Mouse (Mus musculus): ENCODE measurements at regions not wholly inside any gene's neighbourhood (a gene's known extent, or its start where the extent isn't known, plus 50 kb on each side); places are given as distances from the start of the nearest gene placed in this dataset.

DNA sequence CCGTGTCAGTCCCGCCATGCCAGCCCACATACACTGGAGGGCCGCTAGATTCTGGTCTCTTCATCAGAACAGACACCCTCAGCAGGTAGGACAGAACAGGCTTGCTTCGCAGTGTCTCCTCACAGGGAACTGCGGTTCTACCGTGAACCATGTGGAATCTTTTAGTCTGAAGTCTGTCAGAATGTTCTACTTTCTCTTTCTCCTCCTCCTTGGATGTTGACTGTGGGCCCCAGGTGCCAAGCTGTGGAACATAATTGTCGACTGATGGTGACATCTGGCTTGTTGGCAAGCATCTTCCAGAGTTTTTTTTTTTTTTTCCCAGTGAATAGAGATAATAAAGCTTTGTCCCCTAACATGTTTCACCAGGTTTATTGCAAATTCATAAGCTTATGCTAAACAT lies 91.3 kb upstream of the Cnr1 start:
- H3K36me3 ChIP-seq (ENCODE audit: control insufficient read depth, insufficient read depth, low read length), result no peaks in the 10 kb centered on the region
- H3K4me1 ChIP-seq (replicated peaks; ENCODE audit: control insufficient read depth, insufficient read depth), result no peaks in the 10 kb centered on the region
- no peak overlapping the region for H3K9ac ChIP-seq (ENCODE audit: low read length)
- ATAC-seq (ENCODE audit: low FRiP score, low TSS enrichment) (no peak), DNase-seq (ENCODE audit: low spot score) (no peak)
- no peak overlapping the region for H3K4me2 ChIP-seq (replicated peaks; ENCODE audit: low read depth)
- no peaks in the 10 kb centered on the region for H3K9me3 ChIP-seq (ENCODE audit: control insufficient read depth, low read length)
- no peak overlapping the region for H3K4me3 ChIP-seq (ENCODE audit: low read depth, low read length)
- H3K27me3 ChIP-seq (ENCODE audit: control insufficient read depth, insufficient read depth, low read length), result no peaks in the 10 kb centered on the region
- H3K27ac ChIP-seq (replicated peaks), result no peak overlapping the region
- TF ChIP-seq CTCF (IDR thresholded peaks at IDR 0.05; ENCODE audit: low read depth) (no peak), EP300 (optimal IDR thresholded peaks at IDR 0.05) (no peak)
- WGBS, result 77% methylated on average over 7 of the region's 7 CpGs

DNA sequence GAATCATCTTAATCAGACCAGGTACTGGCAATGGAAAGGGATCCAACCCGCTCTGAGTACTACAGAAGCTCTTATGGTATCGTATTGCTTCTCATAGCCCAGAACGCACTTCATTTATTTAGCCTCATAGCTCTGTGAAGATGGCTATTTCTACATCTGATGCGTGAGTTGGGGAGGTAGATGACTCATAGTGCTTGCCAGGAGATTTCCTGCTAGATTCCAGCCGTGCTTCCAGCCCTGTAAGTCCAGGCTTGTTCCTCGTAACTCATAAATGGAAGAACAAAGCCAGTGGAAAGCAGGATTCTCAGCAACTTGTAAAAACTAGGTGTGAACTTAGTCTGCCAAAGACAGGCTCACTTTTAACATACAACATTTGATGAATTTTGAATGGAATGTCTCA lies 86.0 kb upstream of the Cnr1 start:
- H3K9ac ChIP-seq (ENCODE audit: low read length), result no peak overlapping the region
- no peak overlapping the region for H3K4me2 ChIP-seq (replicated peaks; ENCODE audit: low read depth)
- H3K9me3 ChIP-seq (ENCODE audit: control insufficient read depth, low read length), result no peaks in the 10 kb centered on the region
- no peak for TF ChIP-seq EP300 (optimal IDR thresholded peaks at IDR 0.05)
- no peak for TF ChIP-seq CTCF (IDR thresholded peaks at IDR 0.05; ENCODE audit: low read depth)
- no peaks in the 10 kb centered on the region for H3K27me3 ChIP-seq (ENCODE audit: control insufficient read depth, insufficient read depth, low read length)
- H3K27ac ChIP-seq (replicated peaks), result no peak overlapping the region
- no peak overlapping the region for H3K4me3 ChIP-seq (ENCODE audit: low read depth, low read length)
- WGBS, result 71% methylated on average over 6 of the region's 6 CpGs
- H3K36me3 ChIP-seq (ENCODE audit: control insufficient read depth, insufficient read depth, low read length), result no peaks in the 10 kb centered on the region
- no peak for DNase-seq (ENCODE audit: low spot score)
- no peaks in the 10 kb centered on the region for H3K4me1 ChIP-seq (replicated peaks; ENCODE audit: control insufficient read depth, insufficient read depth)
- ATAC-seq (ENCODE audit: low FRiP score, low TSS enrichment), result no peak

- H3K4me3 ChIP-seq (ENCODE audit: low read depth, low read length), result no peak overlapping the region
- TF ChIP-seq CTCF (IDR thresholded peaks at IDR 0.05; ENCODE audit: low read depth), result no peak
- no peak for TF ChIP-seq EP300 (optimal IDR thresholded peaks at IDR 0.05)
- DNase-seq (ENCODE audit: low spot score), result no peak
- no peaks in the 10 kb centered on the region for H3K4me1 ChIP-seq (replicated peaks; ENCODE audit: control insufficient read depth, insufficient read depth)
- no peaks in the 10 kb centered on the region for H3K36me3 ChIP-seq (ENCODE audit: control insufficient read depth, insufficient read depth, low read length)
- no peaks in the 10 kb centered on the region for H3K27me3 ChIP-seq (ENCODE audit: control insufficient read depth, insufficient read depth, low read length)
- no peak for ATAC-seq (ENCODE audit: low FRiP score, low TSS enrichment)
- 0 out of 2 replicates have a peak overlapping the region, but pooled peaks have one; percentile 8 for H3K4me2 ChIP-seq (replicated peaks; ENCODE audit: low read depth)
- WGBS, result 56% methylated on average over 14 of the region's 14 CpGs
- no peak overlapping the region for H3K9ac ChIP-seq (ENCODE audit: low read length)
- no peaks in the 10 kb centered on the region for H3K9me3 ChIP-seq (ENCODE audit: control insufficient read depth, low read length)
- no peak overlapping the region for H3K27ac ChIP-seq (replicated peaks)
Observed at GRCm38 (mm10) chr4:33840119-33840518, 84.3 kb upstream of the Cnr1 start.

DNA sequence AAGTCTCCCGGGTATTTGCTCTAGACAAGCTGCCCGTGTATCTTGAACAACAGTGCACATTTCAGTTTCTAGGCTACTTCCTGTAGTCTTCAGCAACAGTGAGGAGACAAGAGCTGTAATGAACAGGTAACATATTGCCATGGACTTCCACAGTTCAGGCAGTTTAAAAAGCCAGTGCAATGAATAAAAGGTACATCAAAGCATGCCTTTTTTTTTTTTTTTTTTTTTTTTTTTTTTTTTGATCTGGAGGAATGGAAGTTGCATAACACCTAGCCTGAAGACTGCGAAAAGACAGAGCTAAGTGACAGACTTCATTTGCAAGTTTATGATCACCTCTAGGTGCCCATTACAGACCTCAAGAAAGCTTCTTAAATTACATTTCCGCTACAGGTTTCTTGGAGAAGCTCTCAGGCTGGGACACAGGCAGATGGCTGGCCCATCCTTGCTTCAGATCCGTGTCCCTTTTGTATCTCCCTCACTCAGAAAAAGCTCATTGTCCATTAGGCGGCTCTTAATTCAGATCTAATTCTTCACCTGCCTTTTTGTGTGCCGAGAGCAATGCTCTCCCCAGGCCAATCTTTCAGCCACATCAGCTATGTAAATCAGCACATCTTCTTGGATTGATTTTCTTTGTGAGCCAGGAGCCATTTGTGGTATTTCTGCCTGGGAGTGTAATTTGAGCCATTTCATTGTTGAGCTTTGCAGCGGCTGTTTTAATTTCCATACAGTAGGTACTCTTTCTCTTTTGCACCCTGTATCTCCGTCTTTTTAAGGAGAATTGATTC lies 78.6 kb upstream of the Cnr1 start:
- no peak for TF ChIP-seq EP300 (optimal IDR thresholded peaks at IDR 0.05)
- TF ChIP-seq CTCF (IDR thresholded peaks at IDR 0.05; ENCODE audit: low read depth), result no peak
- DNase-seq (ENCODE audit: low spot score) (no peak), ATAC-seq (ENCODE audit: low FRiP score, low TSS enrichment) (no peak)
- no peak overlapping the region for H3K4me2 ChIP-seq (replicated peaks; ENCODE audit: low read depth)
- no peak overlapping the region for H3K27ac ChIP-seq (replicated peaks)
- H3K9ac ChIP-seq (ENCODE audit: low read length), result no peak overlapping the region
- no peaks in the 10 kb centered on the region for H3K4me1 ChIP-seq (replicated peaks; ENCODE audit: control insufficient read depth, insufficient read depth)
- H3K27me3 ChIP-seq (ENCODE audit: control insufficient read depth, insufficient read depth, low read length), result no peaks in the 10 kb centered on the region
- H3K4me3 ChIP-seq (ENCODE audit: low read depth, low read length), result no peak overlapping the region
- H3K36me3 ChIP-seq (ENCODE audit: control insufficient read depth, insufficient read depth, low read length), result no peaks in the 10 kb centered on the region
- no peaks in the 10 kb centered on the region for H3K9me3 ChIP-seq (ENCODE audit: control insufficient read depth, low read length)
- WGBS, result 36% methylated on average over 9 of the region's 9 CpGs

GRCm38 (mm10) chr4:33850249-33850648 lies 74.1 kb upstream of the Cnr1 start:
- Histone ChIP-seq H3K9me3 (ENCODE audit: control insufficient read depth, low read length) (no peaks in the 10 kb centered on the region), H3K4me3 (ENCODE audit: low read depth, low read length) (no peak overlapping the region), H3K9ac (ENCODE audit: low read length) (no peak overlapping the region), H3K36me3 (ENCODE audit: control insufficient read depth, insufficient read depth, low read length) (no peaks in the 10 kb centered on the region), H3K4me1 (replicated peaks; ENCODE audit: control insufficient read depth, insufficient read depth) (no peaks in the 10 kb centered on the region), H3K4me2 (replicated peaks; ENCODE audit: low read depth) (no peak overlapping the region), H3K27me3 (ENCODE audit: control insufficient read depth, insufficient read depth, low read length) (no peaks in the 10 kb centered on the region), H3K27ac (replicated peaks) (no peak overlapping the region)
- no peak for ATAC-seq (ENCODE audit: low FRiP score, low TSS enrichment)
- TF ChIP-seq CTCF (IDR thresholded peaks at IDR 0.05; ENCODE audit: low read depth) (no peak), EP300 (optimal IDR thresholded peaks at IDR 0.05) (no peak)
- no peak for DNase-seq (ENCODE audit: low spot score)
- WGBS, result 86% methylated on average over 7 of the region's 7 CpGs

- no peaks in the 10 kb centered on the region for H3K36me3 ChIP-seq (ENCODE audit: control insufficient read depth, insufficient read depth, low read length)
- no peak overlapping the region for H3K9ac ChIP-seq (ENCODE audit: low read length)
- H3K4me3 ChIP-seq (ENCODE audit: low read depth, low read length), result no peak overlapping the region
- DNase-seq (ENCODE audit: low spot score) (no peak), ATAC-seq (ENCODE audit: low FRiP score, low TSS enrichment) (no peak)
- H3K27ac ChIP-seq (replicated peaks), result no peak overlapping the region
- H3K27me3 ChIP-seq (ENCODE audit: control insufficient read depth, insufficient read depth, low read length), result no peaks in the 10 kb centered on the region
- TF ChIP-seq EP300 (optimal IDR thresholded peaks at IDR 0.05) (no peak), CTCF (IDR thresholded peaks at IDR 0.05; ENCODE audit: low read depth) (no peak)
- H3K4me1 ChIP-seq (replicated peaks; ENCODE audit: control insufficient read depth, insufficient read depth), result no peaks in the 10 kb centered on the region
- H3K9me3 ChIP-seq (ENCODE audit: control insufficient read depth, low read length), result no peaks in the 10 kb centered on the region
- 82% methylated on average over 5 of the region's 5 CpGs for WGBS
- H3K4me2 ChIP-seq (replicated peaks; ENCODE audit: low read depth), result no peak overlapping the region
Observed at GRCm38 (mm10) chr4:33852294-33852693, 72.1 kb upstream of the Cnr1 start.
